Comparison of ENCODE assay signal across 12 mouse cellular contexts in genomic region chr2:92011424-92012353, GRCm38 (mm10). TPM values are rescaled to one million over a fixed set of nuclear protein-coding genes. Genes with fewer than 3 reads are reported as not detected.
A peak's percentile ranks its signal among the peaks of the same experiment; 100 is the strongest.
DNase-seq lines count a peak whose midpoint lies in the region; ATAC-seq and TF ChIP-seq lines count a peak whose summit lies in the region.
"Had no signal": no experiment of that assay in that cellular context is flagged by ENCODE, and none has a peak within 500 bp of the region (broad histone marks: within the 10 kb centered on the region; RNA-seq: fewer than 3 reads in every experiment).

No protein-coding gene starts in this region.

- H3K36me3 ChIP-seq in embryonic facial prominence, embryonic 13.5 days = no peaks in the 10 kb centered on the region
- no peaks in the 10 kb centered on the region for H3K36me3 ChIP-seq in limb, embryonic 14.5 days (ENCODE audit: control insufficient read depth, insufficient read depth, low read length)

- peaks cover 55% of the 10 kb centered on the region for H3K4me1 ChIP-seq in embryonic facial prominence, embryonic 13.5 days
- H3K4me1 ChIP-seq in limb, embryonic 14.5 days (ENCODE audit: control insufficient read depth, insufficient read depth, low read length) = peaks cover 43% of the 10 kb centered on the region

- TF ChIP-seq CTCF in layer of hippocampus, adult 2 months (conservative IDR thresholded peaks at IDR 0.05) = no peak

- 79% methylated on average over 12 of the region's 12 CpGs for WGBS in embryonic facial prominence, embryonic 13.5 days
- 71% methylated on average over 12 of the region's 12 CpGs for WGBS in limb, embryonic 14.5 days

- peak; percentile 53 to 70 for DNase-seq in cerebellum, postnatal 10 days
- no peak for DNase-seq in cerebellum, postnatal 4 days (ENCODE audit: low spot score in 2 of 2)
- no peak for DNase-seq in layer of hippocampus, adult 2 months (ENCODE audit: low spot score in 2 of 2)
- no peak for DNase-seq in layer of hippocampus, adult 11-12 months (ENCODE audit: low spot score)
- no peak for DNase-seq in limb, embryonic 14.5 days (ENCODE audit: low spot score)
- DNase-seq in retina, postnatal 1 day = no peak
- DNase-seq in urinary bladder, adult 18-20 months (ENCODE audit: low spot score in 2 of 2) = no peak
- DNase-seq: layer of hippocampus, adult 9-11 months had no signal

- no peaks in the 10 kb centered on the region for H3K27me3 ChIP-seq in embryonic facial prominence, embryonic 13.5 days
- H3K27me3 ChIP-seq in limb, embryonic 14.5 days (ENCODE audit: control insufficient read depth, insufficient read depth, low read length) = no peaks in the 10 kb centered on the region

- no peak overlapping the region for H3K4me3 ChIP-seq in layer of hippocampus, adult 2 months
- no peak overlapping the region for H3K4me3 ChIP-seq in embryonic facial prominence, embryonic 13.5 days
- H3K4me3 ChIP-seq in limb, embryonic 14.5 days (replicated peaks; ENCODE audit: low read length) = no peak overlapping the region

- 0 out of 2 replicates have a peak overlapping the region, but pooled peaks have one; percentile 23 for H3K27ac ChIP-seq in layer of hippocampus, adult 2 months
- H3K27ac ChIP-seq in embryonic facial prominence, embryonic 13.5 days = peak overlapping the region; percentile 90
- peak overlapping the region; percentile 70; the same call in 1 of the 2 replicates for H3K27ac ChIP-seq in limb, embryonic 14.5 days (replicated peaks; ENCODE audit: low read depth, low read length)
- H3K27ac ChIP-seq: hindbrain, embryonic 14.5 days; liver, embryonic 14.5 days had no signal

- H3K9ac ChIP-seq in embryonic facial prominence, embryonic 13.5 days = peak overlapping the region; percentile 44; the same call in 1 of the 2 replicates
- no peak overlapping the region for H3K9ac ChIP-seq in limb, embryonic 14.5 days (ENCODE audit: low read depth, low read length, severe bottlenecking)
- H3K9ac ChIP-seq: hindbrain, embryonic 14.5 days; liver, embryonic 14.5 days had no signal

- ATAC-seq in embryonic facial prominence, embryonic 13.5 days (ENCODE audit: insufficient number of reproducible peaks, insufficient read depth, low FRiP score, low TSS enrichment, low read depth) = no peak
- no peak for ATAC-seq in limb, embryonic 14.5 days (ENCODE audit: low FRiP score, low read depth)
- ATAC-seq: midbrain, embryonic 16.5 days had no signal

- no peak for TF ChIP-seq POLR2A in limb, embryonic 14.5 days (IDR thresholded peaks at IDR 0.05; ENCODE audit: borderline replicate concordance, extremely low read depth, insufficient read depth, insufficient read length)

- no peak overlapping the region for H3K4me2 ChIP-seq in embryonic facial prominence, embryonic 13.5 days
- H3K4me2 ChIP-seq in limb, embryonic 14.5 days (replicated peaks; ENCODE audit: low read depth, low read length, severe bottlenecking) = no peak overlapping the region
- H3K4me2 ChIP-seq: hindbrain, embryonic 14.5 days had no signal

- H3K9me3 ChIP-seq in embryonic facial prominence, embryonic 13.5 days = no peaks in the 10 kb centered on the region
- no peaks in the 10 kb centered on the region for H3K9me3 ChIP-seq in limb, embryonic 14.5 days (ENCODE audit: control insufficient read depth, low read length)

RNA-seq across cellular contexts. Expression of gene Creb3l1, which starts 12.6 kb away (rescaled TPM):
- 1 to 10 TPM; 3.2 to 3.6 TPM for total RNA-seq in layer of hippocampus, adult 2 months (2021)
- polyA plus RNA-seq in embryonic facial prominence, embryonic 13.5 days (2015; fragmentation: Nextera tagmentation; extraction: Ambion mirVana) = 11.6 and 13.4 TPM in 2 replicates
- 28.5 and 35.0 TPM in 2 replicates for polyA plus RNA-seq in limb, embryonic 14.5 days (2012; rRNA removed)
- 31.3 and 37.5 TPM in 2 replicates for polyA plus RNA-seq in limb, embryonic 14.5 days (2014; fragmentation: Nextera tagmentation; extraction: Ambion mirVana)

RNA-seq across cellular contexts. Expression of gene Dgkz, which starts 36.0 kb away (rescaled TPM):
- total RNA-seq in layer of hippocampus, adult 2 months (2021) = 100 to 1,000 TPM; 513 to 526 TPM
- 34.2 and 41.9 TPM in 2 replicates for polyA plus RNA-seq in embryonic facial prominence, embryonic 13.5 days (2015; fragmentation: Nextera tagmentation; extraction: Ambion mirVana)
- 97.1 and 109 TPM in 2 replicates for polyA plus RNA-seq in limb, embryonic 14.5 days (2012; rRNA removed)
- polyA plus RNA-seq in limb, embryonic 14.5 days (2014; fragmentation: Nextera tagmentation; extraction: Ambion mirVana) = 40.4 and 42.4 TPM in 2 replicates

Comparison
In these comparisons a context has a peak if more than half of its experiments do, and no peak if none do; other contexts are left out.
1. DNase-seq: peak in cerebellum, postnatal 10 days (2 of 2); none in cerebellum, postnatal 4 days (0 of 2), layer of hippocampus, adult 2 months (0 of 2), layer of hippocampus, adult 11-12 months (single experiment), limb, embryonic 14.5 days (single experiment), retina, postnatal 1 day (single experiment) and urinary bladder, adult 18-20 months (0 of 2).
2. H3K27ac ChIP-seq: peak in every context shown above with its lines; median percentile 90 in embryonic facial prominence, embryonic 13.5 days; 70 in limb, embryonic 14.5 days; 23 in layer of hippocampus, adult 2 months.